Mouse (Mus musculus) liver, postnatal 0 days (tissue): ENCODE results near the gene Dtd1. TPM values are rescaled to one million over a fixed set of nuclear protein-coding genes. Genes with fewer than 3 reads are reported as not detected.

ENCODE experiments used
- ATAC-seq: fragments of 200-750 bp; cut with Nextera tagmentation; 2 replicates; pipeline ENCODE4 v1.8.0; 2017; ENCODE audit warnings: mild to moderate bottlenecking, moderate library complexity
- DNase-seq: peaks from one replicate; pipeline ENCODE4 v3.0.0-alpha.2; 2016
- H3K27ac ChIP-seq: fragments of 300-500 bp; sonication (generic); 2 replicates; pipeline ENCODE4 v1.5.1; 2014; ENCODE audit warnings: antibody characterized with exemption, moderate library complexity, mild to moderate bottlenecking, low read depth
- H3K27me3 ChIP-seq: fragments of 300-500 bp; sonication (generic); 2 replicates; pipeline ENCODE4 v1.6.1; 2014; ENCODE audit warnings: low read length, control low read depth, mixed read lengths; ENCODE audit not compliant: insufficient read depth
- H3K36me3 ChIP-seq: fragments of 300-500 bp; sonication (generic); replicated peaks from 2 replicates; pipeline ENCODE4 v1.6.1; 2014; ENCODE audit warnings: mild to moderate bottlenecking, control low read depth, low read length, moderate library complexity, mixed read lengths; ENCODE audit not compliant: insufficient read depth
- H3K4me1 ChIP-seq: fragments of 300-500 bp; sonication (generic); 2 replicates; pipeline ENCODE4 v1.6.1; 2014; ENCODE audit warnings: antibody characterized with exemption, mild to moderate bottlenecking, control low read depth; ENCODE audit not compliant: insufficient read depth
- H3K4me2 ChIP-seq: fragments of 300-500 bp; sonication (generic); 2 replicates; pipeline ENCODE4 v1.6.1; 2014; ENCODE audit warnings: low read depth, mild to moderate bottlenecking, low read length, moderate library complexity, mixed read lengths
- H3K4me3 ChIP-seq: fragments of 300-500 bp; sonication (generic); 2 replicates; pipeline ENCODE4 v1.5.1; 2014; ENCODE audit warnings: low read depth, low read length
- H3K9ac ChIP-seq: fragments of 300-500 bp; sonication (generic); replicated peaks from 2 replicates; pipeline ENCODE4 v1.6.1; 2014; ENCODE audit warnings: mild to moderate bottlenecking, moderate library complexity
- H3K9me3 ChIP-seq: fragments of 300-500 bp; sonication (generic); 2 replicates; pipeline ENCODE4 v1.6.1; 2016; ENCODE audit warnings: mild to moderate bottlenecking, control low read depth, low read length, mixed read lengths
- CTCF ChIP-seq: sonication (generic); IDR thresholded peaks from 2 replicates; pipeline ENCODE4 v1.5.1; 2016; ENCODE audit warnings: antibody characterized with exemption, low read depth
- EP300 ChIP-seq: IDR thresholded peaks from 2 replicates; pipeline ENCODE4 v1.6.1; 2016; ENCODE audit warnings: antibody characterized with exemption, low read depth, mild to moderate bottlenecking
- WGBS: fragments of 180-500 bp; shearing (Covaris S2); extraction: QIAGEN DNeasy Blood & Tissue Kit; methylation state at CpG from one replicate; pipeline ENCODE4 v1.1.7; 2014; ENCODE audit not compliant: insufficient replicate concordance; 5-methylcytosine and 5-hydroxymethylcytosine counted together
- polyA plus RNA-seq: library from polyadenylated mRNA; unstranded; fragments of >200 nt; fragmentation: Nextera tagmentation; extraction: Ambion mirVana; gene quantifications from 2 replicates; pipeline ENCODE4 v1.2.1, GENCODE M21; 2015

Gene Dtd1
- polyA plus RNA-seq, 1 experiment from 2014 or later = 17.1 TPM

- Histone ChIP-seq H3K27me3 (no peaks in the 10 kb centered on the region), H3K4me1 (no peaks in the 10 kb centered on the region), H3K27ac (peak overlapping the region; percentile 40; the same call in 1 of the 2 replicates), H3K9me3 (no peaks in the 10 kb centered on the region), H3K4me2 (no peak overlapping the region), H3K9ac (no peak overlapping the region), H3K4me3 (no peak overlapping the region), H3K36me3 (no peaks in the 10 kb centered on the region)
- ATAC-seq (peak; percentile 28; the same call in 1 of the 2 replicates), DNase-seq (no peak)
- TF ChIP-seq CTCF = no peak
- no peak for TF ChIP-seq EP300
- WGBS = 63% methylated on average over 2 of the region's 2 CpGs
Observed at GRCm38 (mm10) chr2:144694923-144695322, 95.2 kb downstream of the Dtd1 start.

DNA sequence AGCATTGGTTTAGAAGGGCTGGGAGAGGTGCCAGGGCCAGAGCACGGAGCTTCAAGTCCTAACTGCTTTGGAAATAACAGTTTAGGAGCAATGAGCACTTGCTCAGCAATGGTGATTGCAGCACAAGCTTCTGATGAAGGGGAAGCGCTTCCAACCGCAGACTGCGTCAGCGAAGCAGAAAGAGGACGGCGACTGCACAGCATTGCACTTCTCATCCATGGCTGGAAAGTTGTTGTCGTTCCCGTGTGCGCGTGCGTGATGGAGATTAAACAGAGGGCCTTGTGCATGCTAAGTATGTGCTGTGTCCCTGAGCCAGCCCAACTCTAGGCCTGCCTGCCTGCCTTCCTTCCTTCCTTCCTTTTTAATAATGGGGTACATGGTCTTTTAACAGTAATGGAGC is 98.3 kb downstream of the Dtd1 start:
- H3K27ac ChIP-seq = peak overlapping the region; percentile 62
- no peak overlapping the region for H3K4me3 ChIP-seq
- peak; percentile 71 for ATAC-seq
- H3K9me3 ChIP-seq = no peaks in the 10 kb centered on the region
- WGBS = 86% methylated on average over 12 of the region's 12 CpGs
- TF ChIP-seq EP300 (no peak), CTCF (no peak)
- peak; percentile 44 for DNase-seq
- no peaks in the 10 kb centered on the region for H3K36me3 ChIP-seq
- no peak overlapping the region for H3K9ac ChIP-seq
- 0 out of 2 replicates have a peak overlapping the region, but pooled peaks have one; percentile 13 for H3K4me2 ChIP-seq
- H3K4me1 ChIP-seq = no peaks in the 10 kb centered on the region
- no peaks in the 10 kb centered on the region for H3K27me3 ChIP-seq

DNA sequence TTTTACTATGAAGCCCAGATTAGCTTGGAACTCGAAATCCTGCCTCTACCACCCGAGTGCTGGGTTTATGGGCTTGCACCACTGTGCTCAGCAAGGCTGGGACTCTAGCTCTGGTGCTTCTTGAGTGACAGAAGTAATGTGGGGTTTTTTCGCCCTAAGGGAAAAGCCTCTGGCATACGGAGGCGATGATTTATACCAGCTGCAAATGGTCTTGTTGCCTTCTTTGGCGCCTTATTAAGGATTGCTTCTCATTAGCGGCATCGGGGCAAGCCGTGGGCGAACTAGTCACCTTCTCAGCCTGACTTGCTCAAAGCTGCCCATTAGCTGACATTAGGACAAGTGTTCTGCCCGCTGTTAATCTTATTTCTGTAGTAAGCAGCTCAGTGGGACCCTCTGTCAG is 100.9 kb downstream of the Dtd1 start:
- no peak for ATAC-seq
- Histone ChIP-seq H3K4me3 (no peak overlapping the region), H3K4me1 (no peaks in the 10 kb centered on the region), H3K36me3 (no peaks in the 10 kb centered on the region), H3K4me2 (no peak overlapping the region), H3K9me3 (no peaks in the 10 kb centered on the region), H3K27me3 (no peaks in the 10 kb centered on the region), H3K27ac (no peak overlapping the region), H3K9ac (no peak overlapping the region)
- DNase-seq = no peak
- 85% methylated on average over 11 of the region's 11 CpGs for WGBS
- TF ChIP-seq EP300 = no peak
- TF ChIP-seq CTCF = no peak

DNA sequence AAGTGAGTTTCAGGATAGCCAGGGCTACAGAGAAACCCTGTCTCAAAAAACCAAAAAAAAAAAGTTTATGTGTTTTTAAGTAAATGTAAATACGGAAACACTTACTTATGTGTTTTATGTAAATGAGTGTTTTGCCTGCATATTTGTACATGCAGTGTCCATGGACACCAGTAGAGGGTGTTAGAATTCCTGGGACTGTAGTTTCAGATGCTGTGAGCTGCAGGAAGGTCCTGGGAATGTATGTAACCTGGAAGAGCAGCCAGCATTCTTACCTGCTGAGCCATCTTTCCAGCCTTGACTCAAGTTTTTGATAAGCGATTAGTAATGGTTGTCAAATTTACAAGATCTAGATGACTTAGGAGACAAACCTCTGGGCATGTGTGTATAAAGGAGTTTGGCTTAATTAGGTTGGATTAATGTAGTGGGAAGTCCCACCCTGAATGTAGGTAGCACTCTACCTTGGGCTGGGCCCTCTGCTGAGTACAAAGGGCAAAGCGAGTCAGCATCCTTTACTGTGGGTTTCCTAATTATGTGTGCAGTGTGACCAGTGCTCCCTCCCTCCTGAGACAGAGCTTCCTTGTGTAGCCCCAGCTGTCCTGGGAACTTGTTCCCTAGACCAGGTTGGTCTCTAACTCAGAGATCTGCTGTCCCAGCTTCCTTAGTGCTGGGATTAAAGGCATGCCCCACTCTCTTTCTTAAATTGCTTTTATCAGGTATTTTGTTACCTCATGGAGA is 101.9 kb downstream of the Dtd1 start:
- no peaks in the 10 kb centered on the region for H3K36me3 ChIP-seq
- no peaks in the 10 kb centered on the region for H3K4me1 ChIP-seq
- H3K27me3 ChIP-seq = no peaks in the 10 kb centered on the region
- DNase-seq (no peak), ATAC-seq (no peak)
- H3K4me3 ChIP-seq = no peak overlapping the region
- TF ChIP-seq CTCF (no peak), EP300 (no peak)
- no peaks in the 10 kb centered on the region for H3K9me3 ChIP-seq
- H3K9ac ChIP-seq = no peak overlapping the region
- no peak overlapping the region for H3K27ac ChIP-seq
- H3K4me2 ChIP-seq = no peak overlapping the region
- WGBS = 81% methylated on average over 3 of the region's 3 CpGs

DNA sequence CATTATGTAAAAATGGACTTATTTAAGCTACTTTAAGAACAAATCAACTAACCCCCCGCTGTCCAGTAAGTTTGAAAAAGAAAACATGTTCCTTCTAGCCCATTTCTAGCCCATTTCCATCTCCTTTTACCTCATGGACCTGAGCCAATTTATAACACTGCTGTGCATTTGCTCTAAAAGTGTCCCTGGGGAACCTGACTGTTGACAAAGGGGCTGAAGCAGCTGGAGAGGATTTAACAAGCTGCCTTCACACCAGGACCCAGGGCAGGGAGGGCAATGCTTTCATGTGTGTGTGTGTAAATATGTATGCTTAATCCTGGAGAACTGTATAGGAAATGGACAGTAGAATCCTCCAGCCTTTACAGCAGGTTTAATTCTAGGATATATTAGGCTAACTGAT is 109.6 kb downstream of the Dtd1 start:
- Histone ChIP-seq H3K4me2 (no peak overlapping the region), H3K36me3 (no peaks in the 10 kb centered on the region), H3K4me3 (no peak overlapping the region), H3K9ac (no peak overlapping the region), H3K4me1 (no peaks in the 10 kb centered on the region), H3K9me3 (no peaks in the 10 kb centered on the region), H3K27me3 (no peaks in the 10 kb centered on the region), H3K27ac (no peak overlapping the region)
- DNase-seq (no peak), ATAC-seq (no peak)
- WGBS = 71% methylated on average over 1 of the region's 1 CpGs
- TF ChIP-seq CTCF (no peak), EP300 (no peak)

DNA sequence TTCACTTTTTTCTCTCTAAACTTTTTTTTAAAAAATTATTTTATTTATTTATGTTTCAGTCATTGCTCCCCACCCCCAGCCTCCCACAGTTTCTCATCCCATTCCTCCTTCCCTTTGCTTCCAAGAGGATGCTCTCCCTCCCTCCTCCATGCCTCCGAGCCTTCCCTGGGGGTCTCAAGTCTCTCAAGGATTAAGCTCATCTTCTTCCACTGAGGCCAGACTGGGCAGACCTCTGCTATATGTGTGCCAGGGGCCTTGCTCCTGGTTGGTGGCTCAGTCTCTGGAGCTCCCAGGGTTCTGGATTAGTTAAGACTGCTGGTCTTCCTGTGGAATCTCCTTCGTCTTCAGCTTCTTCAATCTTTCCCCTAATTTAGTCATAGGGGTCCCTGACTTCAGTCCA is 110.0 kb downstream of the Dtd1 start:
- Histone ChIP-seq H3K9me3 (no peaks in the 10 kb centered on the region), H3K4me1 (no peaks in the 10 kb centered on the region), H3K36me3 (no peaks in the 10 kb centered on the region), H3K4me2 (no peak overlapping the region), H3K27me3 (no peaks in the 10 kb centered on the region), H3K9ac (no peak overlapping the region), H3K27ac (no peak overlapping the region), H3K4me3 (no peak overlapping the region)
- no peak for DNase-seq
- TF ChIP-seq CTCF = no peak
- no peak for TF ChIP-seq EP300
- ATAC-seq = no peak
- 75% methylated on average over 2 of the region's 2 CpGs for WGBS

- no peak for DNase-seq
- no peak for ATAC-seq
- no peak overlapping the region for H3K4me2 ChIP-seq
- H3K4me3 ChIP-seq = no peak overlapping the region
- H3K36me3 ChIP-seq = no peaks in the 10 kb centered on the region
- no peaks in the 10 kb centered on the region for H3K27me3 ChIP-seq
- 56% methylated on average over 2 of the region's 2 CpGs for whole genome bisulfite sequencing
- TF ChIP-seq CTCF (no peak), EP300 (no peak)
- H3K9me3 ChIP-seq = no peaks in the 10 kb centered on the region
- no peaks in the 10 kb centered on the region for H3K4me1 ChIP-seq
- no peak overlapping the region for H3K9ac ChIP-seq
- H3K27ac ChIP-seq = no peak overlapping the region
Observed at GRCm38 (mm10) chr2:144714596-144714995, 114.9 kb downstream of the Dtd1 start.
